Comparison of ENCODE assay signal across 9 mouse cellular contexts in genomic region chr2:74243801-74244200, GRCm38 (mm10).
DNase-seq lines count a peak whose midpoint lies in the region; ATAC-seq lines count a peak whose summit lies in the region.
"Had no signal": no experiment of that assay in that cellular context is flagged by ENCODE, and none has a peak within 500 bp of the region (broad histone marks: within the 10 kb centered on the region; RNA-seq: fewer than 3 reads in every experiment).

No protein-coding gene starts in this region.

- H3K9me3 ChIP-seq in embryonic facial prominence, embryonic 15.5 days (replicated peaks): no peaks in the 10 kb centered on the region
- H3K9me3 ChIP-seq in midbrain, embryonic 16.5 days (replicated peaks; ENCODE audit: control insufficient read depth, low read length, poor library complexity, severe bottlenecking): no peaks in the 10 kb centered on the region
- no peaks in the 10 kb centered on the region for H3K9me3 ChIP-seq in intestine, embryonic 15.5 days

- no peak overlapping the region for H3K4me3 ChIP-seq in embryonic facial prominence, embryonic 15.5 days (replicated peaks)
- no peak overlapping the region for H3K4me3 ChIP-seq in midbrain, embryonic 16.5 days (ENCODE audit: low read depth, low read length)
- H3K4me3 ChIP-seq in intestine, embryonic 15.5 days (replicated peaks): no peak overlapping the region
- H3K4me3 ChIP-seq: megakaryocyte, embryonic 14.5 days had no signal

- WGBS in embryonic facial prominence, embryonic 15.5 days: 15% methylated on average over 9 of the region's 9 CpGs
- 23% methylated on average over 9 of the region's 9 CpGs for WGBS in midbrain, embryonic 16.5 days
- WGBS in intestine, embryonic 15.5 days: 43% methylated on average over 9 of the region's 9 CpGs

- H3K4me2 ChIP-seq in embryonic facial prominence, embryonic 15.5 days (replicated peaks): peak overlapping the region; percentile 35
- H3K4me2 ChIP-seq in midbrain, embryonic 16.5 days (ENCODE audit: low read length): peak overlapping the region; percentile 26
- H3K4me2 ChIP-seq in intestine, embryonic 15.5 days (replicated peaks): no peak overlapping the region

- H3K4me1 ChIP-seq in embryonic facial prominence, embryonic 15.5 days: peaks cover 24% of the 10 kb centered on the region
- H3K4me1 ChIP-seq in midbrain, embryonic 16.5 days (ENCODE audit: control insufficient read depth, insufficient read depth, low read length): peaks cover 17% of the 10 kb centered on the region; the same call in 1 of the 2 replicates
- no peaks in the 10 kb centered on the region for H3K4me1 ChIP-seq in intestine, embryonic 15.5 days (replicated peaks)
- H3K4me1 ChIP-seq: megakaryocyte, embryonic 14.5 days had no signal

- intact Hi-C loops in left cerebral cortex, postnatal 14 days (cut with DNase I): loop anchor here (10.0 kb wide), 1 partner anchor 179 kb away; no protein-coding TSS in a partner anchor

- peak overlapping the region; percentile 67 for H3K27ac ChIP-seq in embryonic facial prominence, embryonic 15.5 days (replicated peaks)
- peak overlapping the region; percentile 70 for H3K27ac ChIP-seq in midbrain, embryonic 16.5 days (ENCODE audit: low read length)
- no peak overlapping the region for H3K27ac ChIP-seq in intestine, embryonic 15.5 days

- H3K9ac ChIP-seq in embryonic facial prominence, embryonic 15.5 days: no peak overlapping the region
- H3K9ac ChIP-seq in midbrain, embryonic 16.5 days (ENCODE audit: low read depth, low read length): no peak overlapping the region
- no peak overlapping the region for H3K9ac ChIP-seq in intestine, embryonic 15.5 days

- H3K36me3 ChIP-seq in embryonic facial prominence, embryonic 15.5 days: no peaks in the 10 kb centered on the region
- no peaks in the 10 kb centered on the region for H3K36me3 ChIP-seq in midbrain, embryonic 16.5 days (ENCODE audit: control insufficient read depth, insufficient read depth, low read length)
- no peaks in the 10 kb centered on the region for H3K36me3 ChIP-seq in intestine, embryonic 15.5 days

- H3K27me3 ChIP-seq in embryonic facial prominence, embryonic 15.5 days: no peaks in the 10 kb centered on the region
- no peaks in the 10 kb centered on the region for H3K27me3 ChIP-seq in midbrain, embryonic 16.5 days (ENCODE audit: control insufficient read depth, insufficient read depth, low read depth, low read length)
- no peaks in the 10 kb centered on the region for H3K27me3 ChIP-seq in intestine, embryonic 15.5 days (replicated peaks)

- DNase-seq in left cerebral cortex, postnatal 14 days (ENCODE audit: low spot score in 2 of 2): peak; percentile 5 to 31
- no peak for DNase-seq in left cerebral cortex, adult 9 months (ENCODE audit: low spot score in 2 of 2)
- DNase-seq in layer of hippocampus, adult 9-10 months (ENCODE audit: low spot score): peak; percentile 13
- DNase-seq in c-Kit-positive CD71-positive TER-119-positive erythroid progenitor cells, embryonic 14.5 days (ENCODE audit: low spot score): no peak

- ATAC-seq in embryonic facial prominence, embryonic 15.5 days (ENCODE audit: insufficient number of reproducible peaks, low FRiP score, low TSS enrichment, low read depth): peak; percentile 82; the same call in 1 of the 2 replicates
- peak; percentile 61 for ATAC-seq in midbrain, embryonic 16.5 days
- ATAC-seq in intestine, embryonic 15.5 days: no peak
- ATAC-seq in monocyte, adult 5-6 weeks (replicated peaks; ENCODE audit: insufficient number of reproducible peaks, low FRiP score, low TSS enrichment, poor library complexity, severe bottlenecking): no peak

Comparison
In these comparisons a context has a peak if more than half of its experiments do, and no peak if none do; other contexts are left out.
1. DNase-seq: peak in left cerebral cortex, postnatal 14 days (2 of 2) and layer of hippocampus, adult 9-10 months (single experiment); none in left cerebral cortex, adult 9 months (0 of 2) and c-Kit-positive CD71-positive TER-119-positive erythroid progenitor cells, embryonic 14.5 days (single experiment).
2. ATAC-seq: peak in embryonic facial prominence, embryonic 15.5 days (single experiment) and midbrain, embryonic 16.5 days (single experiment); none in intestine, embryonic 15.5 days (single experiment) and monocyte, adult 5-6 weeks (single experiment).